Mouse (Mus musculus): Measurements from ENCODE around the gene Gm5868. TPM values are rescaled to one million over a fixed set of nuclear protein-coding genes. Genes with fewer than 3 reads are reported as not detected.
"Not testable (repeated sequence)": the region's sequence is repeated elsewhere in the genome, so short reads cannot be mapped to it uniquely, and the experiment has no call there.

The Gm5868 gene
- polyA plus RNA-seq, 1 experiment: not detected

- Histone ChIP-seq H3K9me3 (peaks cover 43% of the 10 kb centered on the region), H3K4me1 (peaks cover 8% of the 10 kb centered on the region), H3K27me3 (replicated peaks) (no peaks in the 10 kb centered on the region), H3K4me3 (replicated peaks) (no peak overlapping the region), H3K36me3 (replicated peaks; ENCODE audit: low read length) (no peaks in the 10 kb centered on the region)
- TF ChIP-seq GATA1 (IDR thresholded peaks at IDR 0.05; ENCODE audit: borderline replicate concordance, low read length): no peak
- TF ChIP-seq FLI1 (IDR thresholded peaks at IDR 0.05; ENCODE audit: low read length): no peak
Measured at GRCm38 (mm10) chr5:72565621-72566020, 21.7 kb downstream of the Gm5868 start.

DNA sequence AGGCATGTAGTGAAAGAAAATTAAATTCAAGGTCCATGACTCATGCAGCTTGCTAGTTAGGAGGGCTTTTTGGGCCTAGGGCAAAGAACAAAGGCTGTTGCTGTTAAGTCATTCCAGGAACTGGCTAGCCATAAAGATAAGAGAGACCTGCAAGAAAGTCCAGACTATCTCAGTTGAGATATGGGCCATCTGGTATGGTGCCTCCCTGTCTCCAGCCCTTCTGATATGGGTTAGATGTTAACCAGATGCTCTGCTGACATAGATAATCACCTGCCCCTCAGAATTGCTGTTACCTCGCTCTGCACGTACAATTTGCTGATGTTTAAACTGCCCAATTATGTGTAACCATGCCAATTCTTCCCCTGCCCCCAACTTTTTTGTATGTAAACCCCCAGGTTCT lies 24.2 kb downstream of the Gm5868 start:
- H3K4me3 ChIP-seq (replicated peaks); H3K27me3 ChIP-seq (replicated peaks); H3K36me3 ChIP-seq (replicated peaks; ENCODE audit: low read length): not testable (repeated sequence)
- Histone ChIP-seq H3K9me3 (peaks cover 22% of the 10 kb centered on the region), H3K4me1 (peaks cover 17% of the 10 kb centered on the region)

DNA sequence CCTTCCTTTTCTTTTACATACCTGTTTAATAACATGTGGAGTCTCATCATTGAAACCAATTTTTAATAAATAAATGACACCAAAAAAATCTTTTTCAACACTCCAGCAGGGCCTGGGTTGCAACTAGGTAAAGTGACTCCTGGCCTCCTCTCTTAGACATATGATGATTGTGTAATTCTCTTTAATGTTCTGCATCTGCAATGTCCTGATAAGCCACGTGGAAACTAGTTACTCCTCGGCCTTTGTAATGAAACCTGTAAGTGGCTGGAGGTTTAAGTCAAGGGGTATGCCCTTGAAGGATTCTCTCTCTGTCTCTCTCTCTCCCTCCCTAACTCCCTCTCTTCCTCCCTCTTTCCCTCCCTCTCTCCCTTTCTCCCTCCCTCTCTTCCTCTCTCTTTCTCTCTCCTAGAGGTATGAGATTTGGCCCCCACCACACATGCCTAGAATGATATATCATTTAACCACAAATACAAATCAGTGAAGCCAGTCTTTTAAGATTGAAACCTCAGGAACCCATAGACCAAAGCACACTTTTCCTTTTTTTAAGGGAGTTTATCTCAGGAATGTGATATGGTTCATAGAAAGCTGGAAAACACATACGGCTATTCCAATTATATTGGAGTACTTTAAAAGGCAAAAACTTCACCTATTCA lies 26.2 kb downstream of the Gm5868 start:
- peaks cover 4% of the 10 kb centered on the region for H3K36me3 ChIP-seq (replicated peaks; ENCODE audit: low read length)
- H3K27me3 ChIP-seq (replicated peaks): no peaks in the 10 kb centered on the region
- H3K9me3 ChIP-seq: 0 out of 2 replicates have a peak, but pooled peaks cover 2% of the 10 kb centered on the region
- no peak for TF ChIP-seq FLI1 (IDR thresholded peaks at IDR 0.05; ENCODE audit: low read length)
- no peak for TF ChIP-seq GATA1 (IDR thresholded peaks at IDR 0.05; ENCODE audit: borderline replicate concordance, low read length)
- H3K4me3 ChIP-seq (replicated peaks): no peak overlapping the region
- H3K4me1 ChIP-seq: peaks cover 22% of the 10 kb centered on the region

- Histone ChIP-seq H3K36me3 (replicated peaks; ENCODE audit: low read length) (peaks cover 19% of the 10 kb centered on the region), H3K4me3 (replicated peaks) (peak within 1 kb of the TSS; percentile 99), H3K27me3 (replicated peaks) (no peaks in the 10 kb centered on the region), H3K4me1 (peaks cover 22% of the 10 kb centered on the region), H3K9me3 (no peaks in the 10 kb centered on the region)
- TF ChIP-seq GATA1 (IDR thresholded peaks at IDR 0.05; ENCODE audit: borderline replicate concordance, low read length) (no peak), FLI1 (IDR thresholded peaks at IDR 0.05; ENCODE audit: low read length) (no peak)
Measured at GRCm38 (mm10) chr5:72559544-72560049, 27.8 kb downstream of the Gm5868 start, which contains the start of gene Nfxl1. Gene Nfxl1, minus strand, starts transcription at chr5:72559684.

GRCm38 (mm10) chr5:72558716-72559526 lies 28.4 kb downstream of the Gm5868 start:
- TF ChIP-seq GATA1 (IDR thresholded peaks at IDR 0.05; ENCODE audit: borderline replicate concordance, low read length) (no peak), FLI1 (IDR thresholded peaks at IDR 0.05; ENCODE audit: low read length) (no peak)
- Histone ChIP-seq H3K27me3 (replicated peaks) (no peaks in the 10 kb centered on the region), H3K9me3 (no peaks in the 10 kb centered on the region), H3K4me1 (peaks cover 26% of the 10 kb centered on the region), H3K36me3 (replicated peaks; ENCODE audit: low read length) (peaks cover 26% of the 10 kb centered on the region), H3K4me3 (replicated peaks) (peak overlapping the region; percentile 99)

GRCm38 (mm10) chr5:72556245-72556644 lies 31.1 kb downstream of the Gm5868 start:
- peaks cover 47% of the 10 kb centered on the region for H3K36me3 ChIP-seq (replicated peaks; ENCODE audit: low read length)
- TF ChIP-seq GATA1 (IDR thresholded peaks at IDR 0.05; ENCODE audit: borderline replicate concordance, low read length): no peak
- no peak for TF ChIP-seq FLI1 (IDR thresholded peaks at IDR 0.05; ENCODE audit: low read length)
- H3K4me3 ChIP-seq (replicated peaks): no peak overlapping the region
- H3K9me3 ChIP-seq: no peaks in the 10 kb centered on the region
- no peaks in the 10 kb centered on the region for H3K27me3 ChIP-seq (replicated peaks)
- H3K4me1 ChIP-seq: peaks cover 22% of the 10 kb centered on the region

DNA sequence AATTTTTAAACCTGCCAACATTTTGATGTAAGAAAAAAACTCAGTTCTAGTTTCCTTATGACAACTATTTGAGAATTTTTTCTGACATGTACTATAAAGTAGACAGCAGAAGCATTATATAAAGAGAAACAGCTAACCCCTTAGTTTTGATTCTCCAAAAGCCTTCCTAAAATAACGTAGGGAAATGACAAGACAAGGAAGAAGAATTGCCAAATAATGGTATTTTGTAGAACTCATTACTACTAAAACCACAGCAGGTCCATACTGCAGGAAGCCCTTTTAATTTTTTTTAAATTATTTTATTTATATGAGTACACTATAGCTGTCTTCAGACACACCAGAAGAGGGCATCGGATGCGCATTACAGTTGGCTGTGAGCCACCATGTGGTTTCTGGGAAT lies 36.1 kb downstream of the Gm5868 start:
- H3K4me3 ChIP-seq (replicated peaks): no peak overlapping the region
- H3K9me3 ChIP-seq: no peaks in the 10 kb centered on the region
- peaks cover 63% of the 10 kb centered on the region for H3K36me3 ChIP-seq (replicated peaks; ENCODE audit: low read length)
- no peaks in the 10 kb centered on the region for H3K27me3 ChIP-seq (replicated peaks)
- peaks cover 8% of the 10 kb centered on the region; the same call in 1 of the 2 replicates for H3K4me1 ChIP-seq
- TF ChIP-seq GATA1 (IDR thresholded peaks at IDR 0.05; ENCODE audit: borderline replicate concordance, low read length) (no peak), FLI1 (IDR thresholded peaks at IDR 0.05; ENCODE audit: low read length) (no peak)

Other genes starting within 250 kb of the Gm5868 start
- 0.04 TPM in 1 of 2 replicates, not detected in the other for gene Corin, start 83.1 kb downstream of the Gm5868 start, polyA plus RNA-seq (2012; ENCODE audit: insufficient read depth, low replicate concordance)
- 1.1 TPM in 1 of 2 replicates, not detected in the other for gene Nfxl1, start 27.9 kb downstream of the Gm5868 start, polyA plus RNA-seq (2012; ENCODE audit: insufficient read depth, low replicate concordance)
- gene Zar1, start 6.3 kb downstream of the Gm5868 start, polyA plus RNA-seq (2012; ENCODE audit: insufficient read depth, low replicate concordance): not detected in 2 replicates
- not detected in 2 replicates for gene Cnga1, start 56.7 kb upstream of the Gm5868 start, polyA plus RNA-seq (2012; ENCODE audit: insufficient read depth, low replicate concordance)
- not detected in 2 replicates for gene Nipal1, start 60.2 kb upstream of the Gm5868 start, polyA plus RNA-seq (2012; ENCODE audit: insufficient read depth, low replicate concordance)
- 0.11 TPM in 1 of 2 replicates, not detected in the other for gene Txk, start 165.2 kb upstream of the Gm5868 start, polyA plus RNA-seq (2012; ENCODE audit: insufficient read depth, low replicate concordance)